Mouse (Mus musculus) ES-E14 (cell line): ENCODE measurements around the gene Cycs.

Experiments
- CHD2 ChIP-seq: IDR thresholded peaks from 2 replicates; pipeline ENCODE4 v1.6.1; 2014; ENCODE audit warnings: mild to moderate bottlenecking, low read depth, low read length, inconsistent platforms
- ZNF384 ChIP-seq: IDR thresholded peaks from 2 replicates; pipeline ENCODE4 v1.6.1; 2012; ENCODE audit warnings: low read depth, low read length, inconsistent platforms

DNA sequence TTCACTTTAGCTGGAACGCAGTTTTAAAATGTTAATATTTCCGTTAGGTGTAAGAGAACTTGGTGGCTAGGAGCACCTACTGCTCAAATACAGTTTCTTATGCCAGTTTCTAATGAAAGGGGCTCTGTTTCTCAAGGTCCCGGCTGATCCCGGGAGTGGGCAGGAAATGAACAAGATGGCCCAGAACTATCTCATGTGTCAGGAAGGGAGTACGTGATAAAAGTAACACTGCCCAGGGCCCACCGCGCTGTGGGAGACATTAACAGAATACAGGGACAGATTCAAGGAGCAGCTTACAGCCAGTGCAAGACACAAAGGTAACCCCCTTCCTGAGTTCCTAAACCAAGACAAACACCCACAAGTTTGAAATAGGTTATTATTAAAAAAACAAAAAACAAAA, 19.4 kb upstream of the Cycs start:
- TF ChIP-seq ZNF384 (no peak), CHD2 (no peak)
